Mouse (Mus musculus): ENCODE results near the gene Nfia. TPM values are rescaled to one million over a fixed set of nuclear protein-coding genes. Genes with fewer than 3 reads are reported as not detected.

Gene Nfia
- total RNA-seq, 1 experiment from 2014 or later: 11.4 TPM

- no peak for ATAC-seq (ENCODE audit: extremely low read depth, insufficient number of reproducible peaks, low FRiP score, poor library complexity, severe bottlenecking)
Measured at GRCm38 (mm10) chr4:97850991-97851390, 78.5 kb downstream of the Nfia start.

DNA sequence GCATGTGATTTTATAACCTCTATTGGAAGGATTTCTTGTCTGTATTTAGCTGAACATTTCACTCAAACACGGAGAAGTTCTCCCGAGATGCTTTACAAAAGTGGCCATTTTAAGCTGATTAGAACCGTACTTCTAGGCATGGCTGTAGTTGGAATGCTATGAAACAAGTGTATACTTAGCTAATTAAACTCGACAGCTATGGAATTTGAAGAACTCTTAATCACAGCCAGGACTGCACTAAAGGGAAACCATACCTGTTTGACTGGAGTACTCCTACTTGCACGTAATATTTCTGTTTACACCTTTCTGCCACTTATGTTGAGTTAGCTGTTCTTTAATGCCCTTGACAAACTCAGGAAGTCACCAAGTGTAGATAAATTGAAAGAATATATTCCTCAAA is 79.2 kb downstream of the Nfia start:
- no peak for ATAC-seq (ENCODE audit: extremely low read depth, insufficient number of reproducible peaks, low FRiP score, poor library complexity, severe bottlenecking)

GRCm38 (mm10) chr4:97852626-97853025 is 80.1 kb downstream of the Nfia start:
- ATAC-seq (ENCODE audit: extremely low read depth, insufficient number of reproducible peaks, low FRiP score, poor library complexity, severe bottlenecking): no peak

- no peak for ATAC-seq (ENCODE audit: extremely low read depth, insufficient number of reproducible peaks, low FRiP score, poor library complexity, severe bottlenecking)
Measured at GRCm38 (mm10) chr4:97854779-97855178, 82.2 kb downstream of the Nfia start.

DNA sequence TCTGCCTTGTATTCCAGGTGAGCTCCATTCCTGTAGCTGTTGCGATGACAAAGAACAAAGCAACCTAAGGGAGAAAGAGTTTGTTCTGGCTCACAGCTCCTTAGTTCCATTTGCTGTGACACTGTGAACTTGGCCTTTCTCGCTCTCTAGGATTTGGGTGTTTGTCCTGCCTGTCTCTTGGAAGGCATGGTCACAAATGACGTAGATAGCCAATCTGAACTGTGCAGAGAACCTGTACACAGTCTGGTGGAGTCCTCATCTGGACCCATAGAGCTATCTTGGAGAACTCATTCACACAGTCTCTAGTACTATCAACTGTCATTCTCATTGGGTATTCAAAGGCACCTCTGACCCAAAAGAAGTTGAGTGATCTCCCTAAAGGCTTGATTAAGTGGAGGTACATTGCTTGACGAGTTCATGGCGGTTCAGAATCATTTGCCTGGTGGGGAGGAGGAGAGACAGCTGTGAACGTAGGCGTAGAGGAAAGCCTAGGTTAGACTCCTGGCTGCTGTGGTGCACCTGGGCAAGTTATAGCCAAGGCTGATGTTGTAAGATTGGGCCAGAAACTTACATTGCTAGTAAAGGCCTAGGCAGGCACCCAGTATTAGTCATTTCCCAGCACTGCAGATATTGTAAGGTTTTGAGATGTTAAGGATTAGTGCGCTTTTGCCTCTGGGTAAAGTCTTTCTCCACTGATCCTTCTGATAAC is 83.3 kb downstream of the Nfia start:
- ATAC-seq (ENCODE audit: extremely low read depth, insufficient number of reproducible peaks, low FRiP score, poor library complexity, severe bottlenecking): no peak

DNA sequence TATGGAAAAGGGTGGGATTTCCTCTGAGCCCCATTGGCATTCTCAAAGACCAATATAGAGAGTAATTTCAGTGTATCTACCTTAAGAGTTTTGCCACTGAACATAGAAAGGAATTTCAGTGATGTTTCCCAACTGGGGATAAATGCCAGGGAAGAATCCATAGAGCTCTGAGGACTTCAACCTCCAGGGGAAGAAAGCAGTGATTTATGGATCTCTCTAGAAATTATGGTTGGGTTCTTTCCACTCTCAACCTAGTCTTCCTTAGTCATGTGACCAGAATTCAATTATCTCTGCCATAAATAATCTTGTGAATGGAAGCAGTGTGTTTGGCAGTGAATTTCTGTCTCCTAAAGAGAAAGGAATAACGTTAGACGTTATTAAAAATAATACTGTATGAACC is 85.0 kb downstream of the Nfia start:
- ATAC-seq (ENCODE audit: extremely low read depth, insufficient number of reproducible peaks, low FRiP score, poor library complexity, severe bottlenecking): no peak

GRCm38 (mm10) chr4:97859431-97859830 is 86.9 kb downstream of the Nfia start:
- ATAC-seq (ENCODE audit: extremely low read depth, insufficient number of reproducible peaks, low FRiP score, poor library complexity, severe bottlenecking): no peak

GRCm38 (mm10) chr4:97860376-97860775 is 87.8 kb downstream of the Nfia start:
- no peak for ATAC-seq (ENCODE audit: extremely low read depth, insufficient number of reproducible peaks, low FRiP score, poor library complexity, severe bottlenecking)

DNA sequence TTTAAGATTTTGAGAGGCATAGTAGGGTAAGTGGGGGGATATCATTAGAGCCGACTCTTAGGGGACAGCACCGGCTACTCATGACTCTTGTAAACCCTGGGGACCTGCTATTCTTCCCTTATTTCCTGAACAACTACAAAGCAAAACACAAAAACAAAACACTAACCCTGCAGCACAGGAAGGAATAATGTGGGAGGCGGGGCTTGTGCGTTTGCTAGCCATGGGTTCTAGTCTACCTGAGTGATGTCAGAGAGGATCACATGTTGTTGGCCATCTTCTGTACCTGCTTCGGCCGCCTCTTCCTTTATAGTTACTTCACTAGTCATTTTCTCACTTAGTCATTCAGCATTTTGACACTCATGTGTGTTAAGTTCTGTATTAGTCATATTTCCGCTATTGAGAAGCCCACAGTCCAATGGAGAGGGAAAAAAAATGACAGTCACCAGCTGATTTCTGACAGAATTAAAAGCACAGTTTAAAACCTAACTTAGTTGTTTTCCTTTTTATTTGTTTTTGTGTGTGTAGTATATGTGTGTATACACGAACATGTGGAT is 88.3 kb downstream of the Nfia start:
- 0 out of 2 replicates have a peak, but pooled peaks have one; percentile 33 for ATAC-seq (ENCODE audit: extremely low read depth, insufficient number of reproducible peaks, low FRiP score, poor library complexity, severe bottlenecking)

- ATAC-seq (ENCODE audit: extremely low read depth, insufficient number of reproducible peaks, low FRiP score, poor library complexity, severe bottlenecking): no peak
Measured at GRCm38 (mm10) chr4:97862379-97862778, 89.8 kb downstream of the Nfia start.

- no peak for ATAC-seq (ENCODE audit: extremely low read depth, insufficient number of reproducible peaks, low FRiP score, poor library complexity, severe bottlenecking)
Measured at GRCm38 (mm10) chr4:97864276-97864675, 91.7 kb downstream of the Nfia start.

GRCm38 (mm10) chr4:97865410-97865953 is 92.9 kb downstream of the Nfia start:
- ATAC-seq (ENCODE audit: extremely low read depth, insufficient number of reproducible peaks, low FRiP score, poor library complexity, severe bottlenecking): no peak

DNA sequence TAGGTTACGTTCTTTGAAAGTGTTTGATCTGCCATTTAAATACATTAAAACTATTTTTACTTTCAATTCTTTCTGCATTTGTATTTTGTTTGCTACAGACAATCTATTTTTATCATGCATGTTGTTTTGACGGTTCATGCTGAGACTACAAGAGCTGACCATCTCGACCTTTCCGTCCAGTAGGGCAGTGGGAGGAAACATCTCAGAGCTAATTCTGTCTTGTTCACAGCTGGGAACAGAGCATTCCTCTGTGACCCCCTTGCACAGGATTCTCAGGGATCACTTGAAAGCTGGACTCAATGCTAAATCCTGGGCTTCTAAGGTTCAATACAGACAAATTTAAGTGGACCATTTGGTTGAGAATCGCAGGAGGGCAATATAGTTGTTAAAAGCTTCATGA is 93.9 kb downstream of the Nfia start:
- no peak for ATAC-seq (ENCODE audit: extremely low read depth, insufficient number of reproducible peaks, low FRiP score, poor library complexity, severe bottlenecking)

GRCm38 (mm10) chr4:97868307-97868937 is 95.9 kb downstream of the Nfia start:
- ATAC-seq (ENCODE audit: extremely low read depth, insufficient number of reproducible peaks, low FRiP score, poor library complexity, severe bottlenecking): no peak

DNA sequence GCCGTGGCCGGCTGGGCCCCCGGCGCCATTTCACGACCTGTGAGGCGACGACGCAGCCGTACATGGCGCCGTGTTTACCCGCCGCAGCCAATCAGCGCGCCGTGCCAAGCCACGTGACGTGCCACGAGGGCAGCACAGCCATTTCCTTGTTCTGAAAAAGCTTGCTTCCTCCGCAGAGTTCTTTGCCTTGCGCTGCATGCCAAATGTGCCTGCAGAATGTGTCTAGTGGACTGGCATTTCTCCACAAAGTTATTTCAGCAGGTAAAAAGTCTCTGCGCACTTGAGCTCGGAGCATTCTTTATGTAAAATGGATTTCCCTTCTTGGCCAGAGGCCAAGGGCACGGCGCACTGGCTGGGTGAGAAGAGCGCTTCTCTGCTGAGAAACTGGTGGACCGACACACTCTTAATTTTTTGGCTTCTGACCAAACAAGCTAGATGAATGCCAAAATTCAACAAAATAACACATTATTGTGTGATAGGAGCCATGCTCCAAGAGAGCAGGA is 96.5 kb downstream of the Nfia start:
- no peak for ATAC-seq (ENCODE audit: extremely low read depth, insufficient number of reproducible peaks, low FRiP score, poor library complexity, severe bottlenecking)

GRCm38 (mm10) chr4:97869451-97869850 is 96.9 kb downstream of the Nfia start:
- ATAC-seq (ENCODE audit: extremely low read depth, insufficient number of reproducible peaks, low FRiP score, poor library complexity, severe bottlenecking): no peak

DNA sequence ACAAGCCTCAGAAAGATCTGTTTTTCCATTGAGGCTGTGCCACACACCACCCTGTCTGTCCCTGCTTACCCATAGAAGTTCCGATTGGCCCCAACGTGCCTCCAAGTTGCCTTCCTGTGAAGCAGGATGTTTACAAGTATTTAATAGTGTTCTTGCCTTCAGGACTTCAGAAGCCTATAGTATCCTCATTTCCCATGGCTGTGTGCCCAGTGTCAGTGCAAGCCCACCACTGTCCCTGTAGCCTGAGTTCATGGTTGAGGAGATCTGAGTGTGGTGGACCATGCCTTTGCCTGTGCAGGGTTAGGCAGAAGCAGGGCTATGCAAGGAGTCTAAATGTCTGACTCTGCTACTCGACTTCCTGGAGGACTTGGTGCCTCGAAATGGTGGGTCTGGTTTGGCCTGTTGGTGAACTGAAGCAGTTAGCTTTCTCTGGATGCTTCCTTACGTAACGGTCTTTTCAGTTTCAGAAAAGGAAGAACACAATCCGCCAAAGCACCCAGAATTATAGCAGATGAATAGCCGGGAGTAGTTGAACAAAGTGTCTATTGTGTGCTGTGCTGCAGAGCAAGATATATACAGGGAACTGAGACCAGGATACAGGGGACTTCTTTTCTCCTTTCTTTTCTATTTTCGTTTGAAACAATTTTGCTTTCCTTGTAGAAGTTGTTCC is 99.4 kb downstream of the Nfia start:
- ATAC-seq (ENCODE audit: extremely low read depth, insufficient number of reproducible peaks, low FRiP score, poor library complexity, severe bottlenecking): no peak

- ATAC-seq (ENCODE audit: extremely low read depth, insufficient number of reproducible peaks, low FRiP score, poor library complexity, severe bottlenecking): no peak
Measured at GRCm38 (mm10) chr4:97874916-97875315, 102.4 kb downstream of the Nfia start.

GRCm38 (mm10) chr4:97875901-97876300 is 103.4 kb downstream of the Nfia start:
- ATAC-seq (ENCODE audit: extremely low read depth, insufficient number of reproducible peaks, low FRiP score, poor library complexity, severe bottlenecking): no peak

Measured in neutrophil, adult 5-6 weeks (primary cell).